Mouse (Mus musculus): ENCODE measurements around the gene Plce1. TPM values are rescaled to one million over a fixed set of nuclear protein-coding genes. Genes with fewer than 3 reads are reported as not detected.
"Not testable (repeated sequence)": the region's sequence is repeated elsewhere in the genome, so short reads cannot be mapped to it uniquely, and the experiment has no call there.

The Plce1 gene
- total RNA-seq, 4 experiments from 2014 or later = 15.0 to 19.5 (median 17.7) TPM

GRCm38 (mm10) chr19:38639050-38639449 lies 158.1 kb downstream of the Plce1 start:
- DNase-seq (ENCODE audit: low spot score) = no peak

DNA sequence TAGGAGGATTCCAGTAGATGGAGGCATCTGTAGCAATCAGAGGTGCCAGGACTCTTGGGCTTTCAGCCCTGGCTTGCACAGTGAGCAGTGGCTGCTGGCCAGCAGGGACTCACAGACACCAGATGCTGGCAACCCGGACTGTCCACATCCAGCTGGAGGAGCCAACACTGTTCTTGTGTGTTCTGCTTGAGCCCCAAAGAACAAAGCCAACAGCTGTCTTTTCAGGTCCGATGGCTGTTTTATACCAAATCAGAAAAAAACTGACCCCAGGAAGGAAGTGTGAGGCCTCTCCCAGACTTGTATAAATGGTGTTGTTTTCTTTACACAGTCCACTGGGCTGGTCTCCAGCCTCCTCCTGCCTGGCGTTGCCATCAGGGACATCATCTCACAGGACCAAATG lies 158.9 kb downstream of the Plce1 start:
- peak; percentile 45 for DNase-seq (ENCODE audit: low spot score)

DNA sequence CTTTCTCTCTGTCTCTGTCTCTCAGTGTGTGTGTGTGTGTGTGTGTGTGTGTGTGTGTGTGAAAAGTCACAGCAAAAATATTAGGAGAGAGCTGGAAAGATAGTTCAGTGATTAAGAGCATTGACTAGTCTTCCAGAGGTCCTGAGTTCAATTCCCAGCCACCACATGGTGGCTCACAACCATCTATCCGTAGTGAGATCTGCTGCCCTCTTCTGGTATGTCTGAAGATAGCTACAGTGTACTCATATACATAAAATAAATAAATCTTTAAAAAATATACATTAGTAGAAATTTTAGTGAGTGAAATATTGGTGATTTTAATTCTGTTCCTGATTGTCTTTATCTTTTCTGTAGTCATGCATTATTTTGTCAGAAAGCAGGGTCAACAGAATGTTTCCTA lies 161.6 kb downstream of the Plce1 start:
- DNase-seq (ENCODE audit: low spot score) = not testable (repeated sequence)

DNA sequence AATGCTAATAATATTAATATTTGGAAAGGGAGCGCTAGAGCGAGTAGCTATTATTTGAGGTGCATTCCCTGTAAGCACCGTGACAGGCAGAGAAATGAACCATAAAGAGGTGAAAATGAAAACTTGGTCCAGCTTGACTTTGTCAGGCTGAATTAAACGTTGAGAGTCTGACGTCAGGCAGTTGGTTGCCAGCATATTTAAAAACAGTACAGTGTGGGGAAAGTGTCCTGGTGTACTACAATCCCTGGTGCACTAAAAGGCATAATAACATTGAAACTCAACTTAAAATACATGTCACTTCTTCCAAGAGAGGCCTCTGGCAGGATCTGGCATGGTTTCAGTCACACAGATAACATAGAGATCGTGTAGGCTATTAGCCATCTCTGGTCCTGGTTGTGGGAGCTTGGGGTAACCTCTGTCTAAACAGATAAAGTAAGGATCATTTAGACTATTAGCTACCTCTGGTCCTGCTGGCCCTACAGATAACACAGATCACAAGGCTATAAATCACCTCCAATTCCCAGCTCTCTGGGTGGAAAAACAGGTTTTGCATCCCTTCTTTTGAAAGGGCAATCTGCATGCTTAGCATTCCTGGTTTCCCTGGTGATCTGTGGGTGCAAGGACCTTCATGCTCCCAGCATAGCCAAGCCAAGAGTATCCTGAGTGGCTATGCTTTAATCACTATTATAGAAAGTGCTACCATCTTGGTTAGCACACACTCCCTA lies 164.1 kb downstream of the Plce1 start:
- DNase-seq (ENCODE audit: low spot score) = no peak

DNA sequence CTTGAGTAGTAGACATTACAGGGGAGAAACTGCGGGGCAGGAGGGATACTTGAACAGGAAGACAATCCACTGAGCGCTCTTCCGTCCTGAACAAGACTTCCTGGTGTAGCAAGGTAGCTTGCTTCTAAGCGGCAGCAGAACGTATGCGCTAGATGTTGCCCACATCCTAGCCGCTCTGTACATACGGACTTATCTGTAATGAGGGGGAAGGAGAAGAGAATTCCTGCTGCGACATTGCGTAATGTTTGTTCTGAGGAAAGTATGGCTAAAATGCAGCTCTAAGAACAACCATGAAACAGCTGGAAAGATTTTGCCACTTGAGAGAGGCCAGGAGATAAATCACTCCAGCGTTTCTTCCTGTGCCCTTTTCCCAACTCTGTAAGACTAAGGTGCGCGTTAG lies 177.1 kb downstream of the Plce1 start:
- no peak for DNase-seq (ENCODE audit: low spot score)

- DNase-seq (ENCODE audit: low spot score) = no peak
These were observed 184.5 kb downstream of the Plce1 start for GRCm38 (mm10) chr19:38665398-38665797.

DNA sequence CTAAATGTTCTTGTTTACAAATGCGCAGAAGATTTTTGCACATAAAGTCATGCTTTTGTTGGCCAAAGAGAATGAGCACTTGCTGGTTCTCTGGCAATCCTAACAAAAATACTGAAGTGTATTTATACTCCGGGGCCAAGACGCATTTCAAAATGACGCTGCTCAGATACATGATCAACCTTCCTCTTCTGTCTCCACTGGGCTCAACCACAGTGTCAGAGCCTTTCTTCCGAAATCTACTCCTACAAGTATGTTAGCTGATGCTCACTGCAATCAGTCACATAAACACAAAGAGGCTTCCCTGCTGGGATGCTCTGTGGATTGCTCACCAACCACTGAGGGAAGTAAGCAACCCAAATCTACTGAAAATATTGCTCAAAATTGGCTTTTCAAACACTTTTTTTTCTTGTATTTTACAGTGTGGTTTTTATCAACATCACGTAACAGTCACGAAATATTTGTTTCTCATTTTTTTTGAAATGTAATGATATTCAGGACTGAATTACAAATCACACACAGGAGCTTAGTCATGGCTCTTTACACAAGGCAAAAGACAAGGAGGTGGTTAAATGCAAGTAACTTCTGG lies 191.2 kb downstream of the Plce1 start:
- no peak for DNase-seq (ENCODE audit: low spot score)

GRCm38 (mm10) chr19:38673936-38674335 lies 193.0 kb downstream of the Plce1 start:
- no peak for DNase-seq (ENCODE audit: low spot score)

DNA sequence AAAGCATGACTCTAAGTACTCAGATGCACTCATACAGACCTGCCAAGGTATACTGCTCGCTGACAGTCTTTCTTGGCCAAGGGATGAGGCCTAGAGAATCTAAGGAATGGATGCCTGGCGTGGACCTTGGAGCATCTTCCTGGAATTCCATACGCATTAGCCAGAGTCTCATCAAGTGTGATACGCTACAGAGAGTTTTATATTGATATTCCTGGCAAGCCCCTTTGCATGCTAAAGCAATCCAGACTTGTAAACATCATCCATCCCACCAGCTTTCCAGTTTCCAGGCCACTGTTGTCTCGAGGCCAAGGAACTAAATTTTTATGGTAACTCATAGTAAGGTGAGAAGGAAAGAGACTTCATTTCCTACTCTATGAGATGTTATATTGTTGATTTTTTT lies 197.7 kb downstream of the Plce1 start:
- no peak for DNase-seq (ENCODE audit: low spot score)

- no peak for DNase-seq (ENCODE audit: low spot score)
These were observed 198.6 kb downstream of the Plce1 start for GRCm38 (mm10) chr19:38679520-38679919.

- no peak for DNase-seq (ENCODE audit: low spot score)
These were observed 206.4 kb downstream of the Plce1 start for GRCm38 (mm10) chr19:38687326-38687725.

DNA sequence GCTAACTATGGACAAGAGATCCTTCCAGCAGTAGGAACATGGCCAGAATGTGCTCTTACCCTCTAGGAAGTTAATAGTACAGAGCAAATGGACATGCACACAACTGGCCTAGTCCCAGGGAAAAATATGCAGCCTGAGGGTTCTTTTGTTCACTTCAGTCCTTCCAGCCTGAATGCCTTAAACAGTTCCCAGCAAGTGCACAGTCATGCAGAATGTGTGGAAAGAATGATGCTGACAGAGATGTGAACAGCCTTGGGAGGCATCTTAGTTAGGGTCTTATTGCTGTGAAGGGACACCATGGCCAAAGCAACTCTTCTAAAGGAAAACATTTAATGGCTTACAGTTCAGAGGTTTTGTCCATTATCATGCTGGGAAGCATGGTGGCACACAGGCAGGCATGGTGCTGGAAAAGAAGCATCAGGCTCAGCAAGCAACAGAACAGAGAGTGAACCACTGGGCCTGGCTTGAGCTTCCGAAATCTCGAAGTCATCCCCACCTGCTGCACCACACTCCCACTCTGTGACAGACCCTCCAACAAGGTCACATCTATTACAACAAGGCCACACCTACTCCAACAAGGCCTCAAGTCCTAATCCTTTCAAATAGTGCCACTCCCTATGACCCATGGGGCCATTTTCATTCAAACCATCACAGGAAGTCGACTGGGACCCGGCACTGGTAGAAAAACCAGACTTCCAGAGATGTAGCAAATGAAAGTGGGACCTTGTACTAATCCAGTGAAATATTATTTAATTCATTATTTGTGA lies 208.0 kb downstream of the Plce1 start:
- DNase-seq (ENCODE audit: low spot score) = no peak

DNA sequence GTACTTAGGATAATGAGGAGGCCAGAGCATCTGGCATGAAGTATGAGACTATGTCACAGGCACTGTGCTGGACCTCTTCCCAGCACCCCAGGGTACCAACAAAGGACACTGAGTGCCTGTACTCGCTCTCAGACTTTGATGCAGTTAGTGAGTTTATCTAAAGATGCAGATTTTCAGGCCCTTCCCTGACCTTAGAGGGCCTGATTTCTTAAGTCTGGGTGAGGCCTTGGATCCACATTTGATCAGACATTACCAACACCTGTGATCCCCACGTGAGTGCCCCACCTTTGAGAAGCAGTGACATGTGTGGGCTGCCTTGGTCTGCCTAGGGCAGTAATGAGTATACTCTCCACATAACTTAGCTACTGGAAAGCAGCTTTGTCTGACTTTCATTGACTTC lies 209.4 kb downstream of the Plce1 start:
- DNase-seq (ENCODE audit: low spot score) = no peak

GRCm38 (mm10) chr19:38691533-38691932 lies 210.6 kb downstream of the Plce1 start:
- no peak for DNase-seq (ENCODE audit: low spot score)

- DNase-seq (ENCODE audit: low spot score) = no peak
These were observed 212.4 kb downstream of the Plce1 start for GRCm38 (mm10) chr19:38693331-38693730.

GRCm38 (mm10) chr19:38693769-38694168 lies 212.9 kb downstream of the Plce1 start:
- DNase-seq (ENCODE audit: low spot score) = no peak

- no peak for DNase-seq (ENCODE audit: low spot score)
These were observed 220.9 kb downstream of the Plce1 start for GRCm38 (mm10) chr19:38701776-38702175.

DNA sequence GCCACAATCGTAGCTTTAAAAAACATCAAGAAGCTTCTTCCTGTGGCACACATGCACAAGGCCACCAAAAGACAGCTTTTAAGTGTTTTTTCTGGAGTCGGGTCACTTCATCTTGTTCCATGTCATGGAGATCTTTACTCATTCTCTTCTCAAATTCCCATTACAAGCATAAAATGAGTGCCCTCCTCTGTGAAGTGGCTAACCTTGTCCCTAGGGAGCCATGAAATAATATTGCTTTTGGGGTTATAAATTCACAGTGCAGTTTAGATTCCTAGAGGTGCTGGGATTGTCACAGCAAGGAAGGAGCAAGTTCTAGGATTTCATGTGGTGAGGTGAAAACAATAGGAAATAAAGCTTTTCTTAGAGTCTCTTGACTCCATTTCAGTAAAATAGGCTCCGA lies 223.8 kb downstream of the Plce1 start:
- DNase-seq (ENCODE audit: low spot score) = no peak

- no peak for DNase-seq (ENCODE audit: low spot score)
These were observed 224.3 kb downstream of the Plce1 start for GRCm38 (mm10) chr19:38705244-38705643.

DNA sequence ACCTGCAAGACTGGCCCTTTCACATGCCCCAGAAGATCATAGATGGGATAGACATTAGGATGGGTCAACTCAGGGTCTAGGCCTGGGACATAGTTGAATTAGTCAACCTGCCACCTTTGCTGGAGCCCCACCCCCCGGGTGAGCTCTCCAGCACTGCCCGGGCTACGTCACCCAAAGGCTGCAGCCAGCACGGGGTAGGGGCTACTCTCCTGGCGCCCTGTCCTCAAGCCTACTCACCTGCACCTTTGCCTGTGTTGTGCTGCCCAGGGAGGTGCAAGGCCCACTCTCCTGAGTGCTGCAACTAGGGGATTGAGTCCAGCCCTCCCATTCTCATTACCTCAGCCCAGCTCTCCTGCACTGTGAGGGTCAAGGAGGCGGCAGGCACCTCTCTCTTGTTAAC lies 225.5 kb downstream of the Plce1 start:
- DNase-seq (ENCODE audit: low spot score) = no peak

GRCm38 (mm10) chr19:38709376-38709775 lies 228.5 kb downstream of the Plce1 start:
- peak; percentile 31 for DNase-seq (ENCODE audit: low spot score)

DNA sequence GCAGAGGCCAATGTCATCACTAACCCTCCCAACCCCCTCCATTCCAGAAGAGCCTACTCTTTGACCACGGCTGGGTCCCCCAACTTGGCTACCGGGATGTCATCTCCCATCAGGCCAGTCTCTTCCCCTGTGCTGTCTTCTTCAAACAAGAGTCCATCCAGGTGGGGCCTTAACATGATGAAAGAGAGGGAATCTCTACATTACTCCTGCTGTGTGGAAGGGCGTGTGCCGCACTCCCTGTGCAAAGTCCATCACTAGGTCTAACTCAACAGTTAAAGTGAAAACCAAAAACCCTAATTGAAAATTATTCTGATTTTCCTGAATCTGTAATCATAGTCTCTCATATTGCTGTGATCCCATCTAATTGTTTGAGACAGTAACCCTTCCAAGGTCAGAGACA lies 240.9 kb downstream of the Plce1 start:
- DNase-seq (ENCODE audit: low spot score) = no peak

GRCm38 (mm10) chr19:38722982-38723381 lies 242.1 kb downstream of the Plce1 start:
- DNase-seq (ENCODE audit: low spot score) = no peak
